Mouse (Mus musculus) heart, postnatal 36 days (tissue): ENCODE results near the gene Tram1l1. TPM values are rescaled to one million over a fixed set of nuclear protein-coding genes. Genes with fewer than 3 reads are reported as not detected.
"Not testable (repeated sequence)": the region's sequence is repeated elsewhere in the genome, so short reads cannot be mapped to it uniquely, and the experiment has no call there.

ENCODE experiments used
- DNase-seq, 2 experiments: peaks; one replicate each; pipeline ENCODE4 v3.0.0; 2021 to 2022
- intact Hi-C: fragments of 180-260 bp; cut with DNase I; formaldehyde crosslinking; loops from one replicate; pipeline ENCODE4 v1.15.1; 2025
- total RNA-seq, 2 experiments: library from RNA; stranded (reverse); gene quantifications; 2 replicates each; pipeline ENCODE4 v1.2.3; 2021

Tram1l1 gene
- total RNA-seq, result under 1 TPM; 0.08 to 0.14 TPM

DNA sequence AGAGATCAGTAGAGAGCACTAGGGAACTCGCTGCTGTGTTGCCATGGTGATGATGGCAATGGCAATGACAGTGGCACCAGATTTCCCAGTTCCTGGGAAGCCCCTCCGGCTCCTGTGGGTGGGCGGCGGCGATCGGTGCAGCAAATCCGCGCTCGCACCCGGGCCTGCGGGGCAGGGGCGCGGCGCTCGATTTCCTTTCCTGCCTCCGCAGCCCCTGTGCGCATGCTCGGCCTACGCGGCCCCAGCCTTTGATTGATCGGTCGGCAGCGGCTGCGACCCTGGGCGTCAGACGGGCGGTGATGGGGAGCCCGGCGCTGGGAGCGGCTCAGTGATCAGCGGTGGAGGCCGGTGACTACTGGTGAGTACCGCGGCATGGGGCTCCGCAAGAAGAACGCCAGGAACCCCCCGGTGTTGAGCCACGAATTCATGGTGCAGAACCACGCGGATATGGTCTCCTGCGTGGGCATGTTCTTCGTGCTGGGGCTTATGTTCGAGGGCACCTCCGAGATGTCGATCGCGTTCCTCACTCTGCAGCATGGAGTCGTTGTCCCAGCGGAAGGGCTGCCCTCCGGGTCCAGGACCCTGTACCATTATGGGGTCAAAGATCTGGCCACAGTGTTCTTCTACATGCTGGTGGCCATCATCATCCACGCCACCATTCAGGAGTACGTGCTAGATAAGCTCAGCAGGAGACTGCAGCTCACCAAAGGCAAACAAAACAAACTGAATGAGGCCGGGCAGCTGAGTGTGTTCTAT is at the start of gene Tram1l1:
Tram1l1 (plus strand) TSS at position 35 of the 756 bp plus-strand sequence.
- DNase-seq, result peak; percentile 17 to 28
- intact Hi-C loops, result no loop called here

- intact Hi-C loops, result loop anchor here (10.0 kb wide), 1 partner anchor 576 kb away; the partner anchor contains the start of gene Ndst3
- DNase-seq, result no peak
Observed at GRCm38 (mm10) chr3:124271229-124271628, 49.4 kb upstream of the Tram1l1 start.

DNA sequence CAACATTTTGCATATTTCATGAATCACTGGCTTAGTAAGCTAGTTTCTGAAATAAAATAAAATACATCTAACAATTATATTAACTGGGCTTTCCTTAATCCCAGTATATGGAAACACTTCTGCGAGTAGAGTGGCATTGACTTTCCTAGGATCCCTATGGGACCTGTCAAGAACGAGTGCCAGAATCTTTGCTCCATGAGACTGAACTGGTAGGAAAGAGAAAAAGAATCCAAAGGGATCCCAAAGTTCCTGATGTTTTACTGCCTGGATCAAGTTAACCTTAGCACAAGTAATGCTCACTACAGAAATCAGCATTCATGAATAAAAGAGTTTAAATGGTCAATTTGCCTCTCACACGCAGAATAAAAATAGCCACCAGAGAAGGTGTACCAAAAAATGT is 49.0 kb upstream of the Tram1l1 start:
- intact Hi-C loops, result loop anchor here (10.0 kb wide), 1 partner anchor 577 kb away; the partner anchor contains the start of gene Ndst3
- no peak for DNase-seq

DNA sequence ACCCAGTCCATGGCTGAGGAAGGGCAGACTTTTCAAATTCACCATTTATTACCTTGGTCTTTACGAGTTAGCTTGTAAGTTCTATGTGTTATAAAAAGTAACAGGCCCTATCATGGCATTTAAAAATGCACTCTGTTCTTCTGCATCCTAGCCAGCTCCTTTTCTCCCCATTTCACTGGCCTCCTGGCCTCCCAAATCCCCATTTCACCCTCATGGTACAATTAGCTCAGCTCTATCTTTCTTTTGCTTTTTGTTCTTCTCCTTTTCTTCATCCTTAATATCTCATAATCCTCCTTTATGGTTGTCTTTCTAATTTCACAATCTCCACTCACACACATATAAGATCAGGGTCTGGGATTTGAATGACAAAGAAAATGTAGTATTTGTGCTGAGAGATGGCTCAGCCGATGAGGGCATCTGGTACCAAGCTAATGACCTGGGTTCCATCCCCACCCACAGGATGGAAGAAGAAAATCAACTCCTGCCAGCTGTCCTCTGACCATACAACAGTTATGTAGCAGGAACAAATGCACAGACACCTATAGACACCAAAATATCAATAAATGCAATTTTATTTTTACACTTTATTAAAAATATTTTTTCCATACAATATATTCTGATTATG is 48.1 kb upstream of the Tram1l1 start:
- intact Hi-C loops, result loop anchor here (10.0 kb wide), 1 partner anchor 578 kb away; the partner anchor contains the start of gene Ndst3

DNA sequence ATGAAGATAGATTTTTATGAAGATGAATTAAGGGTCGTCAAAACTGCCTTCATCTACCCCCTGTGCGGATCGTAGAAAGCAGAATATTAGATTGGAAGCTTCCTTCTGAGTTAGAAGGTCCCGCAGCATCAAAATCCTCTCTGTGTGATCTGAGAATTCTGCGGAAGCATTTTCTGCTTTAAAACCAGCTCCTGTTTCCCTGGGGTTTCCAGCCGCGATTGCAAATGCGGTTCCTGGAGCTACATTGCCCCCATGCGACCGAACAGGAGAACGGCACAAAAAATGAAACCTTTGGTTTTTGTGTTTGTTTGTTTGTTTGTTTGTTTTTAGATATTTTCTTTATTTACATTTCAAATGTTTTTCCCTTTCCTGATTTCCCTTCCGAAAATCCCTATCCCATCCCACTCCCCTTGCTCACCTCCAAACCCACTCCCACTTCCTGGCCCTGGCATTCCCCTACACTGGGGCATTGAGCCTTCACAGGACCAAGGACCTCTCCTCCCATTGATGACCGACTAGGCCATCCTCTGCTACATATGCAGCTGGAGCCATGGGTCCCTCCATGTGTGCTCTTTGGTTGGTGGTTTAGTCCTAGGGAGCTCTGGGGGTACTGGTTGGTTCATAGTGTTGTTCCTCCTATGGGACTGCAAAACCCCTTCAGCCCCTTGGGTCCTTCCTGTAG is 45.6 kb upstream of the Tram1l1 start:
- peak; percentile 10 to 29 for DNase-seq
- intact Hi-C loops, result loop anchor here (1.0 to 10.0 kb wide), 2 partner anchors 580 to 759 kb away; partner anchors contain the start of gene Ndst3

More for the DNA sequence above, 48.1 kb upstream of the Tram1l1 start:
- DNase-seq, result no peak

- DNase-seq, intact Hi-C loops: not testable (repeated sequence)
Observed at GRCm38 (mm10) chr3:124288936-124289335, 31.7 kb upstream of the Tram1l1 start.

DNA sequence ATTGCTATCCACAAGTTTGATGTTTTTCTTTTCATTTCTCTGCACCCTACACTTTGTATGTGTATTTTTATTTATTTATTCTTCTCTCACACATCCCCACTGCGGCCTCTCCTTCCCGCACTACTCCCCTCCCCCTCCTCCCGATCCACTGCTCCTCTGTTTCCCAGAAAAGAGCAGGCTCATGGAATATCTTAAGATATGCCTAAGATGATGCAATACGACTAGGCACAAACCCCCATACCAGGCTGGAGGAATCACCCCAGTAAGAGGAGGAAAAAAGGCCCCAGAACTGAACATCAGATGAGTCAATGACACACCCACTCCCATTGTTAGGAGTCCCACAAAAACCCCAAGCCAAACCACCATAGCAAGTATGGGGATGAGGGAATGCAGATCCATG is 1.4 kb upstream of the Tram1l1 start:
- intact Hi-C loops, result no loop called here
- no peak for DNase-seq

DNA sequence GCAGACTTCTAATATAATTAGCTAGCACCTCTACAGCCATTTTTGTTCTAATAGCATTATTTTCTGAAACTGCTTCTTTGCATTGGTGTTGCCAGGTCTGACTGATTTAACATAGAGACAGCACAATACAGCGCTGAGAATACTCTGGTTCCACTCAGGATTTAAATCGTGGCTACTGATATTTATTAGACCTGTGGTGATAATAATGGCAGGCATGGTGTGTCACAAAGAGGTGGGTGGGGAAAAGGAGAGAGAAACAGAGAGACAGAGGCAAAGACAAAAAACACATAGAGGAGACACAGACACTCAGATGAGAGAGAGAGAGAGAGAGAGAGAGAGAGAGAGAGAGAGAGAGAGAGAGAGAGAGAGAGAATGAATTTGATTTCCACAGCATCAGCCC is 257 bp upstream of the Tram1l1 start:
- DNase-seq, result no peak
- intact Hi-C loops, result no loop called here

DNA sequence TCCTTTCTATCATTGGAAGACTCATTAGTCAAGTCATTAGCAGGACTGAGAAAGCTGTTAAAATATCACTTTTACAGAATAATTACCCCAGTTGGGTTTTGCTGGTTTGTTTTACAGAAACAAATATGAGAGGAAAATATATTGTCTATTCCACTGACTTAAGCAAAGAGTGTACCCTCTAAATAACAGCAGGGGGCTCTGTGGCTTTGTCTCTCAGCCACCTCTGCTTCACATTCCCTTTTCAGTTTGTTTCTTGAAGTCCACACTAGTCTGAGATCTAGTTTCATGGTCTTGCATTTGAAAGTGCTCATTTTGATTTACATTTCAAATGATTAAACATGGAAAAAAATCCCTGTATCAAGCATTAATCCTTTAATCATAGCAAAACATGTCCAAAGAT is 25.8 kb downstream of the Tram1l1 start:
- intact Hi-C loops, result no loop called here
- DNase-seq, result no peak

GRCm38 (mm10) chr3:124357533-124357932 is 36.9 kb downstream of the Tram1l1 start:
- intact Hi-C loops, result no loop called here
- DNase-seq, result no peak

DNA sequence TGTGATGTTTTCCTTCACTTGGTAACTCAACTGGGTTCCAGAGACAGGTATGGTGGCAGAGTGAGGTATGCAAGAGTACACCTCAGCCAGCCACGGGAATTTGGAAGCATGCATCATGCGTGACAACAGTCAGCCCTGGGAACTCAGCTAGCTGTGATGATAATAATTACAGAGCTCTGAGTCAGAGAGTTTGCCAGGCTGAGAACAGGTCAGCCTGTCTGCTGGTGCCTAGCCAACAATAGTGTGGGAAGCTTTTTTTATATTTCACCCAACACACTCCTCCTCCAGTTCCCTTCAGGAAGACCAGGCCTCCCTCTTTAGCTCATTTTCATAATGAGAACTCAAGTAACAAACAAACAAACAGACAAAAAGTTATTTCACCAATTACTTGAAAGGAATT is 51.4 kb downstream of the Tram1l1 start:
- DNase-seq, result no peak
- intact Hi-C loops, result no loop called here

Other genes starting within 250 kb of the Tram1l1 start
- not detected for gene 1700006A11Rik, start 105.2 kb downstream of the Tram1l1 start, total RNA-seq